Mouse (Mus musculus) brain, embryonic 14.5 days (tissue): ENCODE measurements around the gene Parp3. TPM values are rescaled to one million over a fixed set of nuclear protein-coding genes. Genes with fewer than 3 reads are reported as not detected.

Experiments
- DNase-seq: peaks from one replicate; pipeline ENCODE4 v3.0.0-alpha.2; 2011; ENCODE audit warnings: low read depth
- CTCF ChIP-seq: fragments of 200-500 bp; IDR thresholded peaks from 2 replicates; pipeline ENCODE4 v1.5.1; 2012; ENCODE audit warnings: inconsistent platforms, mild to moderate bottlenecking, moderate library complexity, borderline replicate concordance; ENCODE audit not compliant: insufficient read depth, insufficient read length; ENCODE audit errors: extremely low read depth
- POLR2A ChIP-seq: fragments of 200-500 bp; IDR thresholded peaks from 2 replicates; pipeline ENCODE4 v1.6.1; 2012; ENCODE audit warnings: mild to moderate bottlenecking, inconsistent platforms, borderline replicate concordance; ENCODE audit not compliant: poor library complexity, insufficient read depth, insufficient read length, severe bottlenecking; ENCODE audit errors: extremely low read depth
- polyA plus RNA-seq: library from polyadenylated mRNA; depleted of rRNA; stranded (reverse); fragments of >200 nt; gene quantifications from 2 replicates; pipeline ENCODE4 v1.2.3, GENCODE M21; 2012

Gene Parp3
- polyA plus RNA-seq, 1 experiment = 1.4 TPM

- no peak for DNase-seq
- TF ChIP-seq CTCF (no peak), POLR2A (no peak)
These were observed 4.3 kb upstream of the Parp3 start for GRCm38 (mm10) chr9:106481075-106481474.

GRCm38 (mm10) chr9:106480541-106480940 is 3.8 kb upstream of the Parp3 start:
- TF ChIP-seq POLR2A (no peak), CTCF (no peak)
- DNase-seq = no peak

- no peak for DNase-seq
- TF ChIP-seq POLR2A (no peak), CTCF (no peak)
These were observed 1.4 kb upstream of the Parp3 start for GRCm38 (mm10) chr9:106478101-106478500.

- TF ChIP-seq POLR2A (no peak), CTCF (no peak)
- DNase-seq = no peak
These were observed 900 bp upstream of the Parp3 start for GRCm38 (mm10) chr9:106477649-106478048.

GRCm38 (mm10) chr9:106476002-106476923 is 486 bp downstream of the Parp3 start:
- TF ChIP-seq POLR2A (no peak), CTCF (no peak)
- DNase-seq = no peak

GRCm38 (mm10) chr9:106475663-106476001 is 1.1 kb downstream of the Parp3 start, which contains the start of gene Rrp9:
TSS of gene Rrp9 (plus strand) at chr9:106475963.
- no peak for DNase-seq
- TF ChIP-seq CTCF = no peak
- TF ChIP-seq POLR2A = no peak

- no peak for TF ChIP-seq CTCF
- no peak for DNase-seq
These were observed 1.7 kb downstream of the Parp3 start for GRCm38 (mm10) chr9:106475046-106475445.

- peak; percentile 80 for DNase-seq
- TF ChIP-seq POLR2A (no peak), CTCF (peak; percentile 78)
These were observed 2.3 kb downstream of the Parp3 start for GRCm38 (mm10) chr9:106474456-106474855.

GRCm38 (mm10) chr9:106473753-106474105 is 3.0 kb downstream of the Parp3 start:
- DNase-seq = no peak
- TF ChIP-seq POLR2A (no peak), CTCF (no peak)

- TF ChIP-seq POLR2A = no peak
- TF ChIP-seq CTCF = no peak
- no peak for DNase-seq
These were observed 3.5 kb downstream of the Parp3 start for GRCm38 (mm10) chr9:106473081-106473752.

- no peak for DNase-seq
- TF ChIP-seq CTCF = no peak
- no peak for TF ChIP-seq POLR2A
These were observed 4.4 kb downstream of the Parp3 start for GRCm38 (mm10) chr9:106472321-106472720.

GRCm38 (mm10) chr9:106471892-106472291 is 4.9 kb downstream of the Parp3 start:
- TF ChIP-seq POLR2A (no peak), CTCF (no peak)
- no peak for DNase-seq
